Mouse (Mus musculus): ENCODE data around the gene Kcnrg. TPM values are rescaled to one million over a fixed set of nuclear protein-coding genes. Genes with fewer than 3 reads are reported as not detected.

Gene Kcnrg
- total and polyA plus RNA-seq, 2 experiments from 2014 or later = 0.16 TPM; not detected in 1

DNA sequence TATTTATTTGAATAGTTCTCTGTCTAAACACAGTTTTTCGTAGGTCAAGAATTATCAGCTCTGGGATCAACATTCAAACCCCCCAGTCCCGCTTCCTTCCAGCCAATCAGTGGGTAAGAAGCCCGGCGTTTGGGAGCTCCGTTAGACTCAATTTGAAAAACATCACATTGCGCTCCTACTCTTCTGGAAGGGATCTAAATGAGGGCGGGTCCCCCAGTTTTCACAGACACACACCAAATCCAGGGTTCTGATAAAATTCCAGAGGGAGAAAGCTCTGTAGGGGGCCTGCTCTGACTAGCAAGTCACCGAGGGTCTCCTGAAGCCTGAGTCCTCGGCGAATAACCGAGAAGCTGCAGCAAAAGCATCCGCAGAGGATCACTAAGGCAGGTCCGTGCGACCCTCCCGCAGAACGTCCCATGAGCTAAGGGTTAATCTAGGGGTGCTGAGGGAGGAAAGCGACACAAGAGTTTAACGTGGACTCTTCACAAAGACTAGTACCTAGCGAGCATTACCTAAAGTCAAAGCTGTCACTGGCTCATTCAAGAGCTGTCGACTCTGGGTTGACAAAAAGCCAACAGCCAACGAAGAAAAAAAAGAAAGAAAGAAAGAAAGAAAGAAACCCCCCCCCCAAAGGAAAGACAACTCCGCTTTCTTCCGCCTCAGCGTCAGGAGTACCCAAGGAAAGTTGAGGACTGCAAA lies 40.1 kb downstream of the Kcnrg start:
- H3K36me3 ChIP-seq (replicated peaks; ENCODE audit: control insufficient read depth, insufficient read depth, low read length) = no peaks in the 10 kb centered on the region
- H3K9me3 ChIP-seq (replicated peaks; ENCODE audit: control insufficient read depth, low read length) = no peaks in the 10 kb centered on the region
- peak overlapping the region; percentile 92 for H3K4me3 ChIP-seq (ENCODE audit: low read depth, low read length)
- peak overlapping the region; percentile 98 for H3K27ac ChIP-seq (ENCODE audit: low read depth)
- no peaks in the 10 kb centered on the region for H3K27me3 ChIP-seq (ENCODE audit: control insufficient read depth, insufficient read depth, low read length)
- TF ChIP-seq EP300 (IDR thresholded peaks at IDR 0.05; ENCODE audit: low read depth) = no peak
- no peak for TF ChIP-seq CTCF (IDR thresholded peaks at IDR 0.05; ENCODE audit: low read depth)
- peak overlapping the region; percentile 98 for H3K9ac ChIP-seq (replicated peaks; ENCODE audit: low read depth, low read length)
- under 1% methylated on average over 24 of the region's 24 CpGs for WGBS
- peak overlapping the region; percentile 91 for H3K4me2 ChIP-seq (ENCODE audit: low read depth, low read length)
- no peak for ATAC-seq (ENCODE audit: insufficient read depth, low read depth)
- DNase-seq (ENCODE audit: low spot score) = peak; percentile 54
- H3K4me1 ChIP-seq (ENCODE audit: control insufficient read depth, insufficient read depth) = no peaks in the 10 kb centered on the region

- no peak for TF ChIP-seq EP300 (IDR thresholded peaks at IDR 0.05; ENCODE audit: low read depth)
- TF ChIP-seq CTCF (IDR thresholded peaks at IDR 0.05; ENCODE audit: low read depth) = no peak
- peak overlapping the region; percentile 98 for H3K9ac ChIP-seq (replicated peaks; ENCODE audit: low read depth, low read length)
- no peaks in the 10 kb centered on the region for H3K27me3 ChIP-seq (ENCODE audit: control insufficient read depth, insufficient read depth, low read length)
- peak overlapping the region; percentile 98 for H3K27ac ChIP-seq (ENCODE audit: low read depth)
- peak; percentile 78 for ATAC-seq (ENCODE audit: insufficient read depth, low read depth)
- peak overlapping the region; percentile 91 for H3K4me2 ChIP-seq (ENCODE audit: low read depth, low read length)
- no peaks in the 10 kb centered on the region for H3K4me1 ChIP-seq (ENCODE audit: control insufficient read depth, insufficient read depth)
- WGBS = under 1% methylated on average over 86 of the region's 95 CpGs
- peak; percentile 69 for DNase-seq (ENCODE audit: low spot score)
- H3K36me3 ChIP-seq (replicated peaks; ENCODE audit: control insufficient read depth, insufficient read depth, low read length) = no peaks in the 10 kb centered on the region
- H3K4me3 ChIP-seq (ENCODE audit: low read depth, low read length) = peak overlapping the region; percentile 92
- H3K9me3 ChIP-seq (replicated peaks; ENCODE audit: control insufficient read depth, low read length) = no peaks in the 10 kb centered on the region
Measured at GRCm38 (mm10) chr14:61647881-61648684, 40.8 kb downstream of the Kcnrg start.

DNA sequence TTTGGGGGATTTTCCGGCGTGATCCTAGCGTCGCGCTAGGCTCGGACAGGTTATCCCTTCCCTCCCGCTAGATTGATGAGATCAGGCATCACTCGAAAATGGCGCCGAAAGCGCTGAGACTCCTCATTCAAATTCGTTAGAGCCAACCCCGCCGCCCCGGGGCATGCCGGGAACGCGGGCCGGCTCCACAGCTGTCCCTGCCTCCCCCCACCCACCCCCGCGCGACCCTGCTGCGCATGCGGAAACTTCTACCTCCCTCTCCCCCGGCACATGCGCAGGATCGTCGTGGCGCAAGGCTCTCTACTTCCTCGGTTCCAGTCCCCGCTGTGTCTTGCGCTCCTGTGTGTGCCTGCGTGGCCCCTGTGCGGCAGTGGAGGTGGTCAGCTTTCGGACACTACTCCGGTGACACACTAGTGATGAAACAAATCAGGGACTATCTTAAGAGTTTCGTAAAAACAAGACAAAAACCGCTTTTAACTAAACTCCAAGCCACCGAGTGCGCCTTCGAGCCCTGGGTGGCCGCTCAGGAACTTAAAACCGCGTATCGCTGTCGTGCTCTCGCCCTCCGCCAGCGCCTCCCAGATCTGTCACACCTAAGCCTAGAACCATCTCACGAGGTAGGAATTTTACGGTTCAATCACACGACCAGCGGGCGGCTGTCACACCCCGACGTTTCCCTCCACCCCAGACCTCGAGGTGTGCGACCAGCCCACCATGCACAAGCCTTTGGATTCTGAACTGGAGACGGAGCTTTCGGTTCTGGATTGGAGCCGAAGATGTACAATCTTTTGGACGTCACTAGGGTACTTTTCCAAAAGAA lies 41.6 kb downstream of the Kcnrg start:
- peak; percentile 93 for ATAC-seq (ENCODE audit: insufficient read depth, low read depth)
- Histone ChIP-seq H3K9me3 (replicated peaks; ENCODE audit: control insufficient read depth, low read length) (no peaks in the 10 kb centered on the region), H3K36me3 (replicated peaks; ENCODE audit: control insufficient read depth, insufficient read depth, low read length) (no peaks in the 10 kb centered on the region), H3K4me3 (ENCODE audit: low read depth, low read length) (peak overlapping the region; percentile 92), H3K27ac (ENCODE audit: low read depth) (peak overlapping the region; percentile 98), H3K27me3 (ENCODE audit: control insufficient read depth, insufficient read depth, low read length) (no peaks in the 10 kb centered on the region), H3K9ac (replicated peaks; ENCODE audit: low read depth, low read length) (peak overlapping the region; percentile 98), H3K4me1 (ENCODE audit: control insufficient read depth, insufficient read depth) (no peaks in the 10 kb centered on the region), H3K4me2 (ENCODE audit: low read depth, low read length) (peak overlapping the region; percentile 91)
- peak; percentile 98 for DNase-seq (ENCODE audit: low spot score)
- WGBS = 1% methylated on average over 62 of the region's 62 CpGs
- TF ChIP-seq EP300 (IDR thresholded peaks at IDR 0.05; ENCODE audit: low read depth) = no peak
- TF ChIP-seq CTCF (IDR thresholded peaks at IDR 0.05; ENCODE audit: low read depth) = no peak

GRCm38 (mm10) chr14:61650291-61650960 lies 43.2 kb downstream of the Kcnrg start:
- Histone ChIP-seq H3K9me3 (replicated peaks; ENCODE audit: control insufficient read depth, low read length) (no peaks in the 10 kb centered on the region), H3K4me1 (ENCODE audit: control insufficient read depth, insufficient read depth) (peaks cover 4% of the 10 kb centered on the region), H3K9ac (replicated peaks; ENCODE audit: low read depth, low read length) (no peak overlapping the region), H3K27ac (ENCODE audit: low read depth) (peak overlapping the region; percentile 18), H3K36me3 (replicated peaks; ENCODE audit: control insufficient read depth, insufficient read depth, low read length) (no peaks in the 10 kb centered on the region), H3K4me3 (ENCODE audit: low read depth, low read length) (no peak overlapping the region), H3K4me2 (ENCODE audit: low read depth, low read length) (no peak overlapping the region), H3K27me3 (ENCODE audit: control insufficient read depth, insufficient read depth, low read length) (no peaks in the 10 kb centered on the region)
- TF ChIP-seq EP300 (IDR thresholded peaks at IDR 0.05; ENCODE audit: low read depth) (no peak), CTCF (IDR thresholded peaks at IDR 0.05; ENCODE audit: low read depth) (peak; percentile 62)
- 29% methylated on average over 9 of the region's 9 CpGs for WGBS
- ATAC-seq (ENCODE audit: insufficient read depth, low read depth) (no peak), DNase-seq (ENCODE audit: low spot score) (no peak)

DNA sequence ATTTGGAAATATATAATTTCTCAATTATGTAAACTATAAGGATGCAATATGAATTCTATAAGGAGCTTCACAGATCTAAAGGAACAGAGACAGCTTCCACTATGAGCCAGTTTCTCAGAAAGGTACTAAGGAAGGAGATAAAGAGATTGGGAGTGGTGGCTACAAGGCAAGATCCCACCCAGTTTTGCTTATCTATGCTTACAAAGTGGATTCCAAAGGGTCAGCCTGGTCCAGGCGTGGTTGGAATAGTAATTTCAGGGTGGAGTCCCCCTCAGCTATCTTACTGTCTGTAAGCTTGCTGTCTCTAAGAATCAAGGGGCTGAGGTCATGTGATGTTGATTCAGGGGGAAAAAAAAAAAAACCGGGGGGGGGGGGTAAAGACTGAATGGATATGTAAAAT lies 49.2 kb downstream of the Kcnrg start:
- H3K4me1 ChIP-seq (ENCODE audit: control insufficient read depth, insufficient read depth) = peaks cover 4% of the 10 kb centered on the region

More for the DNA sequence above, 49.2 kb downstream of the Kcnrg start:
- TF ChIP-seq CTCF (IDR thresholded peaks at IDR 0.05; ENCODE audit: low read depth) = no peak
- no peak for TF ChIP-seq EP300 (IDR thresholded peaks at IDR 0.05; ENCODE audit: low read depth)
- no peaks in the 10 kb centered on the region for H3K9me3 ChIP-seq (replicated peaks; ENCODE audit: control insufficient read depth, low read length)
- no peak overlapping the region for H3K4me2 ChIP-seq (ENCODE audit: low read depth, low read length)
- no peak overlapping the region for H3K4me3 ChIP-seq (ENCODE audit: low read depth, low read length)
- H3K27ac ChIP-seq (ENCODE audit: low read depth) = no peak overlapping the region
- H3K27me3 ChIP-seq (ENCODE audit: control insufficient read depth, insufficient read depth, low read length) = no peaks in the 10 kb centered on the region
- 30% methylated on average over 2 of the region's 2 CpGs for WGBS
- no peak overlapping the region for H3K9ac ChIP-seq (replicated peaks; ENCODE audit: low read depth, low read length)
- H3K36me3 ChIP-seq (replicated peaks; ENCODE audit: control insufficient read depth, insufficient read depth, low read length) = no peaks in the 10 kb centered on the region
- DNase-seq (ENCODE audit: low spot score) (no peak), ATAC-seq (ENCODE audit: insufficient read depth, low read depth) (no peak)
